Mouse (Mus musculus): ENCODE results near the gene Igsf1. TPM values are rescaled to one million over a fixed set of nuclear protein-coding genes. Genes with fewer than 3 reads are reported as not detected.
A peak's percentile ranks its signal among the peaks of the same experiment; 100 is the strongest.

Igsf1 gene
- polyA plus RNA-seq (2015; fragmentation: Nextera tagmentation; extraction: Ambion mirVana), result 5.0 and 5.7 TPM in 2 replicates

GRCm38 (mm10) chrX:49797213-49798019 lies at the start of gene Igsf1:
Gene Igsf1, minus strand, starts transcription at chrX:49797749.
- H3K4me1 ChIP-seq, result no peaks in the 10 kb centered on the region
- peak; percentile 96 for ATAC-seq (replicated peaks; ENCODE audit: low FRiP score)
- peak within 1 kb of the TSS; percentile 58 for H3K4me2 ChIP-seq
- no peak within 1 kb of the TSS for H3K9ac ChIP-seq
- H3K27me3 ChIP-seq, result 0 out of 2 replicates have a peak, but pooled peaks cover 3% of the 10 kb centered on the region
- no peak within 1 kb of the TSS for H3K27ac ChIP-seq
- 17% methylated on average over 27 of the region's 28 CpGs for WGBS
- H3K4me3 ChIP-seq (replicated peaks), result peak within 1 kb of the TSS; percentile 42
- no peaks in the 10 kb centered on the region for H3K9me3 ChIP-seq (replicated peaks)
- H3K36me3 ChIP-seq, result no peaks in the 10 kb centered on the region

- ATAC-seq (replicated peaks; ENCODE audit: low FRiP score), result no peak
- H3K4me2 ChIP-seq, result no peak overlapping the region
Observed at GRCm38 (mm10) chrX:49770828-49771227, 26.7 kb downstream of the Igsf1 start.

GRCm38 (mm10) chrX:49745192-49745591 lies 52.4 kb downstream of the Igsf1 start:
- Histone ChIP-seq H3K27me3 (no peaks in the 10 kb centered on the region), H3K36me3 (no peaks in the 10 kb centered on the region), H3K4me1 (no peaks in the 10 kb centered on the region), H3K9me3 (replicated peaks) (no peaks in the 10 kb centered on the region), H3K9ac (no peak overlapping the region), H3K4me2 (no peak overlapping the region), H3K27ac (no peak overlapping the region), H3K4me3 (replicated peaks) (no peak overlapping the region)
- no peak for ATAC-seq (replicated peaks; ENCODE audit: low FRiP score)
- WGBS, result 53% methylated on average over 5 of the region's 5 CpGs

More at GRCm38 (mm10) chrX:49770828-49771227, 26.7 kb downstream of the Igsf1 start:
- H3K27ac ChIP-seq, result no peak overlapping the region
- H3K9ac ChIP-seq, result no peak overlapping the region
- H3K4me3 ChIP-seq (replicated peaks), result no peak overlapping the region
- no peaks in the 10 kb centered on the region for H3K27me3 ChIP-seq
- WGBS, result 29% methylated on average over 2 of the region's 2 CpGs
- no peaks in the 10 kb centered on the region for H3K4me1 ChIP-seq
- no peaks in the 10 kb centered on the region for H3K9me3 ChIP-seq (replicated peaks)
- no peaks in the 10 kb centered on the region for H3K36me3 ChIP-seq

GRCm38 (mm10) chrX:49734959-49735358 lies 62.6 kb downstream of the Igsf1 start, which contains the start of gene Olfr1321:
Gene Olfr1321, minus strand, starts transcription at chrX:49735059.
- 83% methylated on average over 2 of the region's 2 CpGs for WGBS
- no peak for ATAC-seq (replicated peaks; ENCODE audit: low FRiP score)
- H3K9ac ChIP-seq, result no peak within 1 kb of the TSS

More at GRCm38 (mm10) chrX:49734959-49735358, 62.6 kb downstream of the Igsf1 start, which contains the start of gene Olfr1321:
- Histone ChIP-seq H3K27me3 (no peaks in the 10 kb centered on the region), H3K4me3 (replicated peaks) (no peak within 1 kb of the TSS), H3K4me2 (no peak within 1 kb of the TSS), H3K9me3 (replicated peaks) (no peaks in the 10 kb centered on the region), H3K27ac (no peak within 1 kb of the TSS), H3K36me3 (no peaks in the 10 kb centered on the region), H3K4me1 (no peaks in the 10 kb centered on the region)

Other genes starting within 250 kb of the Igsf1 start
- gene Olfr1320, start 125.4 kb downstream of the Igsf1 start, polyA plus RNA-seq (2015; fragmentation: Nextera tagmentation; extraction: Ambion mirVana), result not detected in 2 replicates
- gene Olfr1321, start 62.7 kb downstream of the Igsf1 start, polyA plus RNA-seq (2015; fragmentation: Nextera tagmentation; extraction: Ambion mirVana), result not detected in 2 replicates
- gene Olfr1322, start 93.7 kb upstream of the Igsf1 start, polyA plus RNA-seq (2015; fragmentation: Nextera tagmentation; extraction: Ambion mirVana), result not detected in 2 replicates
- gene Olfr1323, start 221.6 kb upstream of the Igsf1 start, polyA plus RNA-seq (2015; fragmentation: Nextera tagmentation; extraction: Ambion mirVana), result not detected in 2 replicates